Mouse (Mus musculus) intestine, embryonic 14.5 days (tissue): ENCODE measurements around the gene St3gal5. TPM values are rescaled to one million over a fixed set of nuclear protein-coding genes. Genes with fewer than 3 reads are reported as not detected.

Experiments
- ATAC-seq: fragments of 200-750 bp; cut with Nextera tagmentation; replicated peaks from 2 replicates; pipeline ENCODE4 v1.8.0; 2017; ENCODE audit warnings: low read depth, moderate number of reproducible peaks, moderate TSS enrichment, moderate library complexity; ENCODE audit not compliant: low FRiP score, low TSS enrichment
- DNase-seq: peaks from one replicate; pipeline ENCODE4 v3.0.0-alpha.2; 2018; ENCODE audit warnings: low spot score
- H3K27ac ChIP-seq: fragments of 300-500 bp; sonication (generic); 2 replicates; pipeline ENCODE4 v1.5.1; 2014; ENCODE audit warnings: low read depth, mild to moderate bottlenecking, control low read depth
- H3K27me3 ChIP-seq: fragments of 300-500 bp; sonication (generic); replicated peaks from 2 replicates; pipeline ENCODE4 v1.6.1; 2014; ENCODE audit warnings: low read length, control low read depth; ENCODE audit not compliant: control insufficient read depth, insufficient read depth
- H3K36me3 ChIP-seq: fragments of 300-500 bp; sonication (generic); 2 replicates; pipeline ENCODE4 v1.6.1; 2014; ENCODE audit warnings: low read length, control low read depth; ENCODE audit not compliant: control insufficient read depth, insufficient read depth
- H3K4me1 ChIP-seq: fragments of 300-500 bp; sonication (generic); replicated peaks from 2 replicates; pipeline ENCODE4 v1.6.1; 2014; ENCODE audit warnings: low read length, control low read depth, mixed read lengths; ENCODE audit not compliant: control insufficient read depth, insufficient read depth
- H3K4me2 ChIP-seq: fragments of 300-500 bp; sonication (generic); 2 replicates; pipeline ENCODE4 v1.6.1; 2014; ENCODE audit warnings: low read length
- H3K4me3 ChIP-seq: fragments of 300-500 bp; sonication (generic); 2 replicates; pipeline ENCODE4 v1.5.1; 2014; ENCODE audit warnings: low read depth, low read length, control low read depth, mixed read lengths
- H3K9ac ChIP-seq: fragments of 300-500 bp; sonication (generic); 2 replicates; pipeline ENCODE4 v1.6.1; 2014; ENCODE audit warnings: mild to moderate bottlenecking, low read length
- H3K9me3 ChIP-seq: fragments of 300-500 bp; sonication (generic); 2 replicates; pipeline ENCODE4 v1.6.1; 2016; ENCODE audit warnings: low read length, control low read depth; ENCODE audit not compliant: control insufficient read depth
- WGBS: fragments of 180-500 bp; shearing (Covaris S2); extraction: QIAGEN DNeasy Blood & Tissue Kit; methylation state at CpG from one replicate; pipeline ENCODE4 v1.1.7; 2014; 5-methylcytosine and 5-hydroxymethylcytosine counted together
- polyA plus RNA-seq: library from polyadenylated mRNA; unstranded; fragments of >200 nt; fragmentation: Nextera tagmentation; extraction: Ambion mirVana; gene quantifications from 2 replicates; pipeline ENCODE4 v1.2.1, GENCODE M21; 2014

Gene St3gal5
- polyA plus RNA-seq, 1 experiment from 2014 or later: 21.5 TPM

DNA sequence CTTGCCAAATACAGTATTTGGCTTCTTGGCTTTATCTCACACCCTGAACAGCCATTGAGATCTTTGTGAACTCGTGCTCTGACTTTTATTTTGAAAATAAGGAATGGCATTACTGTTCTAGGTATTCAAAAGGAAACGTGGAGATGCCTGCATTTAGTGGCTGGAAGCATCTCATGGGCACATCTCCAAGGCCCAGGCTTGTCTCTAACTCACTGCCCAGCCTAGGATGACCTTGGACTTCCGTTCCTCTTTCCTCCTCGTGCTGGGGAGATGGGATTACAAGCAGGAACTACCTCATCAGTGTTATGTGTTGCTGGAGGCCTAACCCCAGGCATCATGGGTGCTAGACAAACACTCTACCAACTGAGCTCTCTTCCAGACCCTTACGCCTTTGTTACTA, 105.9 kb downstream of the St3gal5 start:
- no peak overlapping the region for H3K4me2 ChIP-seq
- H3K27me3 ChIP-seq: no peaks in the 10 kb centered on the region
- no peak overlapping the region for H3K27ac ChIP-seq
- 72% methylated on average over 5 of the region's 5 CpGs for WGBS
- no peaks in the 10 kb centered on the region for H3K36me3 ChIP-seq
- no peak for DNase-seq
- no peaks in the 10 kb centered on the region for H3K9me3 ChIP-seq
- H3K4me3 ChIP-seq: no peak overlapping the region
- H3K4me1 ChIP-seq: peaks cover 9% of the 10 kb centered on the region
- no peak overlapping the region for H3K9ac ChIP-seq
- no peak for ATAC-seq

Other genes with a start within 250 kb of the St3gal5 start
- gene Ptcd3, start 188.8 kb upstream of the St3gal5 start, polyA plus RNA-seq: 116 and 121 TPM in 2 replicates
- 32.9 and 35.2 TPM in 2 replicates for gene Polr1a, start 188.5 kb upstream of the St3gal5 start, polyA plus RNA-seq
- gene Atoh8, start 138.0 kb downstream of the St3gal5 start, polyA plus RNA-seq: 7.3 and 8.7 TPM in 2 replicates
- 0.12 TPM in 1 of 2 replicates, not detected in the other for gene Sftpb, start 207.0 kb downstream of the St3gal5 start, polyA plus RNA-seq
- 56.2 and 58.0 TPM in 2 replicates for gene Usp39, start 247.6 kb downstream of the St3gal5 start, polyA plus RNA-seq
- gene 0610030E20Rik, start 249.7 kb downstream of the St3gal5 start, polyA plus RNA-seq: 25.0 and 27.6 TPM in 2 replicates